Mouse (Mus musculus) layer of hippocampus, adult 9-11 months (tissue): ENCODE results near the gene Safb.
"Not testable (repeated sequence)": the region's sequence is repeated elsewhere in the genome, so short reads cannot be mapped to it uniquely, and the experiment has no call there.

ENCODE experiments used
- DNase-seq: peaks from one replicate; pipeline ENCODE4 v3.0.0; 2022

Safb gene

GRCm38 (mm10) chr17:56611861-56612564 lies 27.4 kb downstream of the Safb start:
- DNase-seq = no peak

- DNase-seq = not testable (repeated sequence)
These were observed 27.9 kb downstream of the Safb start for GRCm38 (mm10) chr17:56612565-56612939.

- DNase-seq = peak; percentile 96
These were observed 28.7 kb downstream of the Safb start, which contains the start of gene Rpl36 for GRCm38 (mm10) chr17:56613236-56613844. Gene Rpl36 (plus strand): TSS chr17:56613416.

GRCm38 (mm10) chr17:56613893-56614292 lies 29.3 kb downstream of the Safb start:
- DNase-seq = not testable (repeated sequence)

GRCm38 (mm10) chr17:56614391-56615135 lies 29.9 kb downstream of the Safb start:
- no peak for DNase-seq

GRCm38 (mm10) chr17:56615136-56615784 lies 30.6 kb downstream of the Safb start:
- DNase-seq = no peak

- no peak for DNase-seq
These were observed 31.2 kb downstream of the Safb start for GRCm38 (mm10) chr17:56615792-56616191.

GRCm38 (mm10) chr17:56616725-56617124 lies 32.1 kb downstream of the Safb start:
- no peak for DNase-seq

- DNase-seq = no peak
These were observed 33.0 kb downstream of the Safb start for GRCm38 (mm10) chr17:56617628-56618027.

- no peak for DNase-seq
These were observed 40.9 kb downstream of the Safb start for GRCm38 (mm10) chr17:56625495-56625894.

GRCm38 (mm10) chr17:56626260-56626659 lies 41.6 kb downstream of the Safb start:
- DNase-seq = no peak

- peak; percentile 96 for DNase-seq
These were observed 42.3 kb downstream of the Safb start, which contains the start of gene Lonp1 for GRCm38 (mm10) chr17:56626754-56627470. Gene Lonp1 (minus strand): TSS chr17:56626887.

- no peak for DNase-seq
These were observed 43.1 kb downstream of the Safb start, which contains the start of gene Catsperd for GRCm38 (mm10) chr17:56627530-56628277. Gene Catsperd (plus strand): TSS chr17:56628143.

- not testable (repeated sequence) for DNase-seq
These were observed 45.5 kb downstream of the Safb start for GRCm38 (mm10) chr17:56629800-56630781.

- no peak for DNase-seq
These were observed 47.2 kb downstream of the Safb start for GRCm38 (mm10) chr17:56631807-56632206.

- DNase-seq = no peak
These were observed 49.4 kb downstream of the Safb start for GRCm38 (mm10) chr17:56634023-56634422.

- no peak for DNase-seq
These were observed 58.6 kb downstream of the Safb start for GRCm38 (mm10) chr17:56643237-56643636.

GRCm38 (mm10) chr17:56647546-56647945 lies 62.9 kb downstream of the Safb start:
- no peak for DNase-seq

- no peak for DNase-seq
These were observed 67.2 kb downstream of the Safb start for GRCm38 (mm10) chr17:56651801-56652200.

GRCm38 (mm10) chr17:56654771-56655170 lies 70.1 kb downstream of the Safb start:
- DNase-seq = no peak
